Mouse (Mus musculus): ENCODE data around the gene Ccdc61. TPM values are rescaled to one million over a fixed set of nuclear protein-coding genes. Genes with fewer than 3 reads are reported as not detected.

The Ccdc61 gene
- polyA plus RNA-seq, 1 experiment: 13.0 TPM

DNA sequence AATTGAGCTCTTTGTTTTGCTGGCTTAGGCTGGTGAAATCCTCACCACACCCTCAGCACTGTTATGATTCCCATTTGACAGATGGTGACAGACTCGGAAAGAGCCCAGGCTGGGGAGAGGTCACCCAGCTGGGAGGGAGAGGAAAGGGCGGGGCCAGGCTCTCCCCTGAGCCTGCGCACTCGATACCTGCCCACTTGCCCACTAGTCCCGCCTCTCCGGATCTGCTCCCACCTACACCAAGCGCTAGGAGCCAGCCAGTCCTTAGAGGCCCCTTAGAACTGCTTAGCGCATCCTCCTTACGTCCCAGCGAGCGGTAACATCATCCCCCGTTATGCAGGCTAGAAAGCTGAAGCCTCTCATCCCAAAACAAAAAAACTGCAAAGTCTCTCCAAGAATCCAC, 10.9 kb upstream of the Ccdc61 start:
- Histone ChIP-seq H3K4me1 (ENCODE audit: control insufficient read depth, insufficient read depth, insufficient read length) (peaks cover 2% of the 10 kb centered on the region; the same call in 1 of the 2 replicates), H3K27ac (ENCODE audit: insufficient read depth, low read length) (no peak overlapping the region), H3K27me3 (ENCODE audit: control insufficient read depth, insufficient read depth, low read length) (peaks cover 13% of the 10 kb centered on the region), H3K4me3 (ENCODE audit: extremely low read depth, insufficient read depth, insufficient read length) (no peak overlapping the region), H3K36me3 (ENCODE audit: control insufficient read depth, insufficient read depth, low read length) (no peaks in the 10 kb centered on the region)
- TF ChIP-seq CTCF (IDR thresholded peaks at IDR 0.05; ENCODE audit: extremely low read depth, insufficient read depth, insufficient read length, insufficient replicate concordance): no peak
- no peak for TF ChIP-seq POLR2A (IDR thresholded peaks at IDR 0.05; ENCODE audit: low read depth, low read length)
- peak in 1 of 2 experiments; percentile 16 for DNase-seq (ENCODE audit: low read depth in 1 of 2, low spot score in 2 of 2)
- 8% methylated on average over 12 of the region's 12 CpGs for WGBS

DNA sequence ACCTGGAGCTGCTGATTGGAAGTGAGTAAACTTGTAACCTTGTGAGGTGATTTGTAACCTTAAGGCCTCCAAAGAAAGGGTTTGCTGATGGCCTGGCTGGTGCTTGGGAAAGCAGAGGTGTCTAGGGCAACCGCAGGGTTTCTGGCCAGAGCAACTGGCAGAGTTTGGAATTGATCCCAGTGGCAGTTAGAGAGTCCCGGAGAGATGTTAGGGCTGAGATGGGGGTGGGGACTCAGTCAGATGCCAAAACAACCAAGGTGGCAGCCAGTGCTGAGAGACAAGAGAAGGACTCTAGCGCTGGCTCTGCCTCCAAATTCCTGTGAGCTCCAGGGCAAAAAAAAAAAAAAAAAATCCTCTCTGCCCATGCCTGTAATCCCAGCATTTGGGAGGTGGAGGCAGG, 7.7 kb upstream of the Ccdc61 start:
- no peak overlapping the region for H3K27ac ChIP-seq (ENCODE audit: insufficient read depth, low read length)
- H3K4me1 ChIP-seq (ENCODE audit: control insufficient read depth, insufficient read depth, insufficient read length): no peaks in the 10 kb centered on the region
- WGBS: 79% methylated on average over 3 of the region's 3 CpGs
- H3K27me3 ChIP-seq (ENCODE audit: control insufficient read depth, insufficient read depth, low read length): peaks cover 3% of the 10 kb centered on the region; the same call in 1 of the 2 replicates
- DNase-seq (ENCODE audit: low read depth in 1 of 2, low spot score in 2 of 2): no peak
- no peaks in the 10 kb centered on the region for H3K36me3 ChIP-seq (ENCODE audit: control insufficient read depth, insufficient read depth, low read length)
- TF ChIP-seq POLR2A (IDR thresholded peaks at IDR 0.05; ENCODE audit: low read depth, low read length) (no peak), CTCF (IDR thresholded peaks at IDR 0.05; ENCODE audit: extremely low read depth, insufficient read depth, insufficient read length, insufficient replicate concordance) (no peak)
- no peak overlapping the region for H3K4me3 ChIP-seq (ENCODE audit: extremely low read depth, insufficient read depth, insufficient read length)

DNA sequence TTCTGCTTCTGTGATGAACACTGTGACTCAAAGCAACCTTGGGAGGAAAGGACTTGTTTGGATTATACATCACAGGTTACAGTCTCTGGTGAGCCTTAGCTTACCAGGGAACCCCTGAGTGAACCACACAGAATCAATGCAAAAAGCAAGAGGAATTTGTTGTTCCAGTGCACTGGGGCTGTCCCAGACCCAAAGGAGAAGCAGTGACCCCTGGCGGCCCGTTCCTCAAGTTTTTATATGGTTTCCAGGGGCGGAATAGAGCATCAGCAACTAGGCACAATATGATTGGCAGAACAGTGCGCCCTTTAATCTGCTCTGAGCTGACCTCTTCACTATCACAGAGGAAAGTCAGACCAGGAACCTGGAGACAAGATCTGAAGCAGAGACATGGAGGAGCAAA, 6.0 kb upstream of the Ccdc61 start:
- DNase-seq (ENCODE audit: low read depth in 1 of 2, low spot score in 2 of 2): no peak

DNA sequence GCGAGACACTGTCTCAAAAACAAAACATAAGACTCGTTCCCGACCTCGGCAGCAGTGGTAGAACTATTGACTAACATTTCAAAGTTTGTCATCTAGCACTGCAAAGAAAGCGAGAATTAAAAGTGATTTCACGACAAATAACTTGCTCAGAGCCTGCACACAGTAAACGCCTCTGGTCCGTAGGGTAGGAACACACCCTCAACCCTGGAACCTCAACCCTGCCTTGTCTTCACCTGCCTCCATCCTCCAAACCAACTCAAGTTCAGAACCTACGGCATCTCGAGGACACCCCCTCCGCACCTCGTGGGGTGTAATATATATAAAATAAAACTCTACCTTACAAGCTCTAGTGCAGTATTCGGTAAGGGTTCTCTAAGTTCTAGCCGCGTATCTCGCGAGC, 418 bp downstream of the Ccdc61 start:
- TF ChIP-seq POLR2A (IDR thresholded peaks at IDR 0.05; ENCODE audit: low read depth, low read length) (no peak), CTCF (IDR thresholded peaks at IDR 0.05; ENCODE audit: extremely low read depth, insufficient read depth, insufficient read length, insufficient replicate concordance) (no peak)
- 2% methylated on average over 17 of the region's 17 CpGs for WGBS
- H3K27me3 ChIP-seq (ENCODE audit: control insufficient read depth, insufficient read depth, low read length): no peaks in the 10 kb centered on the region
- no peak for DNase-seq (ENCODE audit: low read depth in 1 of 2, low spot score in 2 of 2)
- H3K36me3 ChIP-seq (ENCODE audit: control insufficient read depth, insufficient read depth, low read length): no peaks in the 10 kb centered on the region
- H3K4me1 ChIP-seq (ENCODE audit: control insufficient read depth, insufficient read depth, insufficient read length): no peaks in the 10 kb centered on the region; the same call in 1 of the 2 replicates
- H3K4me3 ChIP-seq (ENCODE audit: extremely low read depth, insufficient read depth, insufficient read length): peak overlapping the region; percentile 81
- H3K27ac ChIP-seq (ENCODE audit: insufficient read depth, low read length): peak overlapping the region; percentile 36; the same call in 1 of the 2 replicates

More for the DNA sequence above, 6.0 kb upstream of the Ccdc61 start:
- no peaks in the 10 kb centered on the region for H3K36me3 ChIP-seq (ENCODE audit: control insufficient read depth, insufficient read depth, low read length)
- no peak overlapping the region for H3K27ac ChIP-seq (ENCODE audit: insufficient read depth, low read length)
- TF ChIP-seq CTCF (IDR thresholded peaks at IDR 0.05; ENCODE audit: extremely low read depth, insufficient read depth, insufficient read length, insufficient replicate concordance): no peak
- no peak for TF ChIP-seq POLR2A (IDR thresholded peaks at IDR 0.05; ENCODE audit: low read depth, low read length)
- WGBS: 78% methylated on average over 4 of the region's 4 CpGs
- H3K27me3 ChIP-seq (ENCODE audit: control insufficient read depth, insufficient read depth, low read length): peaks cover 3% of the 10 kb centered on the region; the same call in 1 of the 2 replicates
- H3K4me1 ChIP-seq (ENCODE audit: control insufficient read depth, insufficient read depth, insufficient read length): no peaks in the 10 kb centered on the region
- no peak overlapping the region for H3K4me3 ChIP-seq (ENCODE audit: extremely low read depth, insufficient read depth, insufficient read length)

DNA sequence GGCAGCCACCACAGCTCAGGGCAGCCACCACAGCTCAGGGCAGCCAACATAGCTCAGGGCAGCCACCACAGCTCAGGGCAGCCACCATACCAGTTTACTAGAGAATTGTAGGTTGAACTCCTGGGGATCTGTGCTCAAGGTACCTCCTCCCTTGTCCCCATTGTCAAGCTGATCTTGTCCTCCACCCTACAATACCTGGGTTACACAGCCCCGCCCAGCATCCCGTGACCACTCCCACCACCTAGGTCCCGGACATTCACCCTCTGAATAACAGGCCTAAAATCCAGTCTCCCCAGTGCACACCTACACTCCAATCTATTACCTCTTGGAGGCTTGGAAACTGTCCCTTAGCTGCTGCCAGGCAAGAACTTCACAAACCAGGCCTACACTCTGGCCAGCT, 5.2 kb downstream of the Ccdc61 start:
- no peak for DNase-seq (ENCODE audit: low read depth in 1 of 2, low spot score in 2 of 2)
- WGBS: 81% methylated on average over 3 of the region's 3 CpGs
- H3K36me3 ChIP-seq (ENCODE audit: control insufficient read depth, insufficient read depth, low read length): peaks cover 4% of the 10 kb centered on the region; the same call in 1 of the 2 replicates
- H3K27me3 ChIP-seq (ENCODE audit: control insufficient read depth, insufficient read depth, low read length): no peaks in the 10 kb centered on the region
- H3K27ac ChIP-seq (ENCODE audit: insufficient read depth, low read length): no peak overlapping the region
- TF ChIP-seq CTCF (IDR thresholded peaks at IDR 0.05; ENCODE audit: extremely low read depth, insufficient read depth, insufficient read length, insufficient replicate concordance) (no peak), POLR2A (IDR thresholded peaks at IDR 0.05; ENCODE audit: low read depth, low read length) (no peak)
- no peak overlapping the region for H3K4me3 ChIP-seq (ENCODE audit: extremely low read depth, insufficient read depth, insufficient read length)
- no peaks in the 10 kb centered on the region; the same call in 1 of the 2 replicates for H3K4me1 ChIP-seq (ENCODE audit: control insufficient read depth, insufficient read depth, insufficient read length)

DNA sequence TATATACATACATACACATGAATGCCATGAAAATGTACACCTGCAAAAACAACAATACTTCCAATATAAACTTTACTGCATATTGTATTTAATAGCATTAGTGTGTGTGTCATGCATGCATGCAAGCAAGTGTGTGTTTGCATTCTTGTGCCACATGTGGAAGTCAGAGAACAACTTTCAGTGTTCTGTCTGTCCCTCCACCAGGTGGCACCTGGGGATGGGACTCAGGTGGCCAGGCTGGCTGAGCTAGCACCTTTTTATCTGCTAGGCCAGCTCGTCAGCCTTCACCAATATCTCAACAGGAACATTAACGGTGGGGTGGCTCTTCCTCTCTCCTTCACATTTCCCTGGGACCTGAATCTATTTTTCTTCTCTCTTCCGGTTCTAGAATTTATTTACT, 7.7 kb downstream of the Ccdc61 start:
- no peak for TF ChIP-seq CTCF (IDR thresholded peaks at IDR 0.05; ENCODE audit: extremely low read depth, insufficient read depth, insufficient read length, insufficient replicate concordance)
- TF ChIP-seq POLR2A (IDR thresholded peaks at IDR 0.05; ENCODE audit: low read depth, low read length): no peak
- no peaks in the 10 kb centered on the region for H3K4me1 ChIP-seq (ENCODE audit: control insufficient read depth, insufficient read depth, insufficient read length)
- 81% methylated on average over 3 of the region's 3 CpGs for WGBS

DNA sequence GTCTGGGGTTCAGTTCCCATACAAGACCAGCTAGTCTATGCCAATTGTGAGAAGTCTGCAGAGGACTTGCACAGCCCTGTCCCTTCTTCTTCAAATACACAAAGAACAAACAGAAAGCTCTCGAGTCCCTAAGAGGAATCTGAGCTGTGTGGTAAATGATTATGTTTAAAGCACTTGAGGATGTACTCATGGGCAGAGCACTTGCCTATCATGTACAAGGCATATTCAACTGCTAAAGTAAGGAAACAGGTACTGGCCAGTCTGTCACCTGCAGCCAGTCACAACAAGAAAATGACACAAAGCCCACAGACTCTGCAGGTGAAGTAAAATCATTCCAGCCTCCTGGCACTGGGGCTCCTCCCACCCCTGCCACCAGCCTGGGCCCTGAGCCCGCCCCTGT, 9.7 kb downstream of the Ccdc61 start:
- WGBS: 89% methylated on average over 2 of the region's 2 CpGs
- Histone ChIP-seq H3K36me3 (ENCODE audit: control insufficient read depth, insufficient read depth, low read length) (peaks cover 6% of the 10 kb centered on the region; the same call in 1 of the 2 replicates), H3K4me3 (ENCODE audit: extremely low read depth, insufficient read depth, insufficient read length) (no peak overlapping the region), H3K27ac (ENCODE audit: insufficient read depth, low read length) (no peak overlapping the region), H3K4me1 (ENCODE audit: control insufficient read depth, insufficient read depth, insufficient read length) (no peaks in the 10 kb centered on the region), H3K27me3 (ENCODE audit: control insufficient read depth, insufficient read depth, low read length) (no peaks in the 10 kb centered on the region)
- TF ChIP-seq POLR2A (IDR thresholded peaks at IDR 0.05; ENCODE audit: low read depth, low read length): no peak
- no peak for TF ChIP-seq CTCF (IDR thresholded peaks at IDR 0.05; ENCODE audit: extremely low read depth, insufficient read depth, insufficient read length, insufficient replicate concordance)
- DNase-seq (ENCODE audit: low read depth in 1 of 2, low spot score in 2 of 2): no peak

More for the DNA sequence above, 7.7 kb downstream of the Ccdc61 start:
- H3K36me3 ChIP-seq (ENCODE audit: control insufficient read depth, insufficient read depth, low read length): peaks cover 6% of the 10 kb centered on the region; the same call in 1 of the 2 replicates
- H3K4me3 ChIP-seq (ENCODE audit: extremely low read depth, insufficient read depth, insufficient read length): no peak overlapping the region
- H3K27me3 ChIP-seq (ENCODE audit: control insufficient read depth, insufficient read depth, low read length): no peaks in the 10 kb centered on the region
- H3K27ac ChIP-seq (ENCODE audit: insufficient read depth, low read length): no peak overlapping the region
- no peak for DNase-seq (ENCODE audit: low read depth in 1 of 2, low spot score in 2 of 2)
